Mouse (Mus musculus) cerebellum, adult 2 months (tissue): ENCODE data around the gene Rhbdf2.

Experiments
- CTCF ChIP-seq: fragments of 200-500 bp; IDR thresholded peaks from 2 replicates; pipeline ENCODE4 v1.5.1; 2011; ENCODE audit warnings: low read depth, mild to moderate bottlenecking, control low read depth, low read length, moderate library complexity, borderline replicate concordance; ENCODE audit not compliant: insufficient read depth
- POLR2A ChIP-seq: fragments of 200-500 bp; IDR thresholded peaks from 2 replicates; pipeline ENCODE4 v1.6.1; 2011; ENCODE audit warnings: low read length, control low read depth, borderline replicate concordance; ENCODE audit not compliant: insufficient read depth

DNA sequence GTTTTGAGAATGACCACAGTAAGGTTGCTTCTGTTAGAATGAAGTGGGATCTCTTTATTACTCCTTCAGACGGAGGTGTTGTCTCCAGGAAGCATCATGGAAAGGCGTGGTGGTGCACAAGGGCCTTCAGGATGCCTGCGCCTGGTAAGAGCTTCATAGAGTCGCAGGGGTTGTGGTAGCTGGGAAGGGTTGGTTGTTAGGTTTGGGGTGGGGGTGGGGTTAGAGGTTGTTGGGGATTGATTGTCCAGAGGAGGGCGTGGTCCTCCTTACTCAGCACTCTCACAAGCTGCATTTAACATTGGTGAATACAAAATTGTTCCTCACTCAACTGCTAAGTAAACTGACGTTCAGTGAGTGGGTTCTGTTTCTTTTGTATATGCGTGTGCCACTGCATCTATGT lies 45.8 kb upstream of the Rhbdf2 start:
- TF ChIP-seq CTCF = no peak
- TF ChIP-seq POLR2A = no peak
